Mouse (Mus musculus) neutrophil, adult 59 days (primary cell): Measurements from ENCODE around the gene Prmt8. TPM values are rescaled to one million over a fixed set of nuclear protein-coding genes. Genes with fewer than 3 reads are reported as not detected.

ENCODE experiments used
- total RNA-seq, 2 experiments: library from RNA; stranded (reverse); gene quantifications; 1 replicate in 1 of 2; 2 replicates in 1 of 2; pipeline ENCODE4 v1.2.4; 2023

Gene Prmt8
- total RNA-seq, result not detected

GRCm38 (mm10) chr6:127769275-127770156 is at the start of gene Prmt8:
Prmt8 (minus strand) TSS chr6:127769472.

Other genes with a start within 250 kb of the Prmt8 start
- 10 to 100 TPM; 27.9 to 40.4 TPM for gene Cracr2a, start 208.1 kb downstream of the Prmt8 start, total RNA-seq
- gene Tspan11, start 118.1 kb upstream of the Prmt8 start, total RNA-seq, result not detected